Mouse (Mus musculus): ENCODE data around the gene Golph3. TPM values are rescaled to one million over a fixed set of nuclear protein-coding genes. Genes with fewer than 3 reads are reported as not detected.

Golph3 gene
- polyA plus RNA-seq, 1 experiment from 2014 or later = 63.8 TPM

DNA sequence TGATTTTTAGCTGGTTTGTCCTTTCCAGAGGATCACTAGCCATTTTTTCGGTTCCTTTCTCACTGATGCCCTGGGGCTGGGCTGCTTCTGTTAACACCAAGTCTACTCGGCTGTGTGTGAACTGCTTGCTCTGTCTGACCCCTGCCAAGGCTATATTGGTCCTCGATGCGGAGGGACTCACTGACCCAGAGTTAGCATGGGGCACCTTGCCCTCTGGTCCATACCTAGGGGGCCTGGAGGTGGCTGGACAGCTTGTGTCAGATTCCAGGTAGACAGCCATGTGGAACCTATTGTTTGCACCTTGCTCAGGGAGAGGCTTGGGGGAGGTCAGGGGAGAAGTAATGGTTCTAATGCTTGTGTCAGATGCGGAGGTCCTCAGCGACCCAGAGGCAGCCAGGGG, 52.7 kb downstream of the Golph3 start:
- no peaks in the 10 kb centered on the region for H3K36me3 ChIP-seq (ENCODE audit: poor library complexity, severe bottlenecking)
- peaks cover 14% of the 10 kb centered on the region for H3K4me1 ChIP-seq
- no peak overlapping the region for H3K4me2 ChIP-seq

DNA sequence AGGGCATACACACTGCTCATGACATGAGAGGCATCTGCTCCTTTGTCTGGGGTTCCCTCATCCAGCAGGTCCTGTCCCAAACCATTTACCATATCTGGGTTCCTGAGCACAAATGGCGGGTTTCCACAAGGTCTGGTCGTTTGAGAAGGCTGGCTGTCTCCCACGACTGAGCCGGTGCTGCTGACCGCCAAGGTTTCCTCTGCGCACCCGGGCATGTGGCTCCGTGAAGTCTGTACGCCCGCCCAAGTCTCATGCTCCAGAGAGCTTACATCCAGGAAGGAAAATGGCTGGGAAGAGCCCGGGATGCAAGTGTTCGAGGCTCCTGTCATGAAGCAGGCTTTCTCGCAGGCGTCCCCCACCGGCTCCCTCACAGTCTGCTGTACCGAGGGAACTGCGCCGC, 53.7 kb downstream of the Golph3 start:
- H3K9ac ChIP-seq = 0 out of 2 replicates have a peak overlapping the region, but pooled peaks have one; percentile 26

More for the DNA sequence above, 52.7 kb downstream of the Golph3 start:
- WGBS = 82% methylated on average over 6 of the region's 6 CpGs
- Histone ChIP-seq H3K27me3 (no peaks in the 10 kb centered on the region; the same call in 1 of the 2 replicates), H3K9me3 (replicated peaks) (no peaks in the 10 kb centered on the region), H3K9ac (no peak overlapping the region), H3K4me3 (no peak overlapping the region), H3K27ac (no peak overlapping the region)
- no peak for ATAC-seq

DNA sequence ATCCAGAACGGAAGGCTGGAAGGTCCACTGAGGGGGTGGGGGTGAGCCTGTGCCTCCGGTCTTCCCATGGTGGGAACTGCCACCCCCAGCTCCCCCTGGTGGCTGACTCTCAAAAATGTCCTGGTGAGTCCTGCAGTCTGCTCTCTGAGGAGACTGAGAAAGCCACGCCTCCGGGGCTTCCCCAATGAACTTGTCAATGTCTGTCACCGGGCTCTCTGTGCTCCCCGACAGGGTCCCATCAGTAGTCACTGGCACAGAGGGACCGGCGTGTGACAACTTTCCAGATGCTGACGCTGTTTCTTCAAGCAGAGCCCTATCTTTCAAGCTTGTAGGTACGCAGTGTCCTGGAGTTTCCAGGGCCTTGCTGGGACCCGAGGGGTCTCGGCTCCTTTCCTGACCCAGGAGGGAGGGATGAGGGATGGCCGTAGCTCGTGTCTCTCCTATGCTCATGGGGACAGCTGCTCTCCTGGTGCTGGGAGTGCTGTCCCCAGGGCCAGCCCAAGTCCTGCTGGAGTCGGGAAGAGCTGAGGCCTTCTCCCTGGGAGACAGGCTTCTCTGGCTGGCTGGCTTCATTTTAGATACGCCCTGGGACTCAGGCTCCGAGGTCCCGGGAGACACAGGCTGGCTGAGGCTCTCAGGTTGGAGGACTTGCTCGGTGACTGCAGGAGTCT, 54.5 kb downstream of the Golph3 start:
- Histone ChIP-seq H3K36me3 (ENCODE audit: poor library complexity, severe bottlenecking) (no peaks in the 10 kb centered on the region), H3K4me3 (peak overlapping the region; percentile 27), H3K4me2 (peak overlapping the region; percentile 63), H3K27me3 (no peaks in the 10 kb centered on the region; the same call in 1 of the 2 replicates), H3K4me1 (peaks cover 14% of the 10 kb centered on the region), H3K9ac (peak overlapping the region; percentile 46), H3K27ac (no peak overlapping the region), H3K9me3 (replicated peaks) (no peaks in the 10 kb centered on the region)
- peak; percentile 79 for ATAC-seq
- WGBS = 3% methylated on average over 19 of the region's 19 CpGs

More for the DNA sequence above, 53.7 kb downstream of the Golph3 start:
- no peaks in the 10 kb centered on the region; the same call in 1 of the 2 replicates for H3K27me3 ChIP-seq
- no peak overlapping the region for H3K27ac ChIP-seq
- peaks cover 14% of the 10 kb centered on the region for H3K4me1 ChIP-seq
- 63% methylated on average over 18 of the region's 18 CpGs for WGBS
- no peaks in the 10 kb centered on the region for H3K36me3 ChIP-seq (ENCODE audit: poor library complexity, severe bottlenecking)
- ATAC-seq = no peak
- H3K9me3 ChIP-seq (replicated peaks) = no peaks in the 10 kb centered on the region
- H3K4me2 ChIP-seq = peak overlapping the region; percentile 63
- H3K4me3 ChIP-seq = peak overlapping the region; percentile 27

DNA sequence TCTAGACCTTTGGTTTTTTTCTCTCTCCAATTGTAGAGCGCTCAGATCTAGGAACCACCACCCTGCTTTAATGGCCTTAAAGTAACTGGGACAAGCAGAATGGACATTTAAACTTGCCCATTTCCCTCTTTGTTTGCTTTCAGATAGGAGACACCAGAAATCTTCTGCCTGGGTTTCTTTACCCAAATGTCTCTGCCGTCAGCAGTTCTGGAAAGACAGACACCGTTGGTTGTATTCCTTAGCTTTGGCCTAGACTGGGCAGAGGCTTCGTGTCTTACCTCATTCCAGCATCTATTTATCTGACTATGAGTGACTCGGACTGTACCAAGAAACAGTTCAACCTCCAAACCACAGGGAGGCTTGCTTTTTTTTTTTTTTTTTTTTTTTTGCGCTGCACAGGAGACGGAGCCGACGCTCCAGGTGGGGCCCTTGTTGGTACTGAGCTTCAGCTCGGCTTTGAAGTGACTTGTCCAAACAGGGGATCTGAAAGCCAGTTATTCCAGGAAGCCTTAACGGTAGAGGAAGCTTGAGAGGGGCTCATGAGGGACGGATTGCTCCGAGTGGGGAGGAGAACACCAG, 55.3 kb downstream of the Golph3 start:
- Histone ChIP-seq H3K36me3 (ENCODE audit: poor library complexity, severe bottlenecking) (no peaks in the 10 kb centered on the region), H3K4me3 (no peak overlapping the region), H3K4me2 (no peak overlapping the region), H3K27ac (no peak overlapping the region), H3K4me1 (peaks cover 14% of the 10 kb centered on the region), H3K27me3 (no peaks in the 10 kb centered on the region; the same call in 1 of the 2 replicates), H3K9ac (no peak overlapping the region), H3K9me3 (replicated peaks) (no peaks in the 10 kb centered on the region)
- WGBS = 47% methylated on average over 13 of the region's 13 CpGs
- no peak for ATAC-seq

DNA sequence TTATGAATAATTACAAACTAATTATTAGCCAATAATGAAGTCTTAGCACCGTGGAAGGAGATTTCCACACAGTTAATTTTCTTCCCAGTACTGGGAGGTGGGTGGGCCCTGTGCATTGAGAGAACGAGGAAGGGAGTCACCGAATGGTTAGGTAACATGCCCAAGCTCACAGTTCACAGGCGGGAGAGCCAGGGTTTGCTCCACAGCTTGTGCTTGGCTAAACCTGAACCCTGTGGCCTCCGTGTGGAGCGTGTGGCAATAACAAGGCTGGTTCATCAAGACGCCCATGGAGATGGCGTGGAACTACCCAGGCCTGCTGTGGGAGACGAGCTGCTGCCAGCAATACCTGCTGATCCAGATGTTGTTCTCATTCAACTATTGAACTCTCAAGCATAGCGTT, 56.5 kb downstream of the Golph3 start:
- no peak overlapping the region for H3K27ac ChIP-seq
- H3K4me1 ChIP-seq = peaks cover 14% of the 10 kb centered on the region
- no peak for ATAC-seq
- no peak overlapping the region for H3K4me3 ChIP-seq
- no peak overlapping the region for H3K9ac ChIP-seq
- no peak overlapping the region for H3K4me2 ChIP-seq
- H3K27me3 ChIP-seq = no peaks in the 10 kb centered on the region; the same call in 1 of the 2 replicates
- 75% methylated on average over 10 of the region's 10 CpGs for WGBS
- H3K9me3 ChIP-seq (replicated peaks) = no peaks in the 10 kb centered on the region
- H3K36me3 ChIP-seq (ENCODE audit: poor library complexity, severe bottlenecking) = no peaks in the 10 kb centered on the region

DNA sequence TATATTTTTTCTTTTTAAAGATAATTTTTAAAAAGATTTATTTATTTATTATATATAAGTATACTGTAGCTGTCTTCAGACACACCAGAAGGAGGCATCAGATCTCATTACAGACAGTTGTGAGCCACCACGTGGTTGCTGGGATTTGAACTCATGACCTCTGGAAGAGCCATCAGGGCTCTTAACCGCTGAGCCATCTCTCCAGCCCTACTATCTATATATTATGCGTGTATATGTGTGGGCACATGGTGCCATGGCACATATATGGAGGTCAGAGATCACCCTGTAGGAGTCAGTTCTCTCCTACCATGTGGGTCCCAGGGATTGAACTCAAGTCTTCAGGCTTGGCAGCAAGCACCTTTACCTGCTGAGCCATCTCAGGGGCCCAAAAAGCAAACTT, 58.8 kb downstream of the Golph3 start:
- Histone ChIP-seq H3K4me3 (no peak overlapping the region), H3K9ac (no peak overlapping the region), H3K36me3 (ENCODE audit: poor library complexity, severe bottlenecking) (no peaks in the 10 kb centered on the region), H3K27me3 (no peaks in the 10 kb centered on the region; the same call in 1 of the 2 replicates), H3K4me1 (peaks cover 13% of the 10 kb centered on the region), H3K9me3 (replicated peaks) (no peaks in the 10 kb centered on the region), H3K27ac (no peak overlapping the region), H3K4me2 (no peak overlapping the region)
- ATAC-seq = no peak
- WGBS = 91% methylated on average over 3 of the region's 3 CpGs

DNA sequence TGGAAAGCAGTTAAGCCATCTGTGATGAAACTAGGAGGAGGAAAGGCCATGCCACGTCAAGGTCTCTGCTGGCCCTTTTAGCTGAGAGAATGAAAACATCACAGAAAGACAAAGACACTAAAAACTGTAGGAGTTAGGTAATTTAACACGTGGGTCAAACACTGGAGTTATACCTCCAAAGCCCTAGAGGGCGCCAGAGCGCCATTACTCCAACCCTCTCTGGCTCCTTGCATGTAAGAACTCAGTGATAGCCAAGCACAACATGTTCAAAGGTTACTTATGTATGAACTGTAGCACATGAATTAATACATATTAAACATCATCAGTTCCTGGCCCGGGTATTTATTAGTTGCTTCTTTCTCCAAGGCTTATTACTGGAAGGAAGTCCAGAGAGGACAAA, 59.3 kb downstream of the Golph3 start:
- H3K4me3 ChIP-seq = no peak overlapping the region
- 50% methylated on average over 5 of the region's 5 CpGs for WGBS
- peaks cover 8% of the 10 kb centered on the region for H3K4me1 ChIP-seq
- no peaks in the 10 kb centered on the region for H3K36me3 ChIP-seq (ENCODE audit: poor library complexity, severe bottlenecking)
- H3K9me3 ChIP-seq (replicated peaks) = no peaks in the 10 kb centered on the region
- H3K9ac ChIP-seq = no peak overlapping the region
- no peak overlapping the region for H3K27ac ChIP-seq
- H3K27me3 ChIP-seq = no peaks in the 10 kb centered on the region; the same call in 1 of the 2 replicates
- no peak for ATAC-seq
- no peak overlapping the region for H3K4me2 ChIP-seq

DNA sequence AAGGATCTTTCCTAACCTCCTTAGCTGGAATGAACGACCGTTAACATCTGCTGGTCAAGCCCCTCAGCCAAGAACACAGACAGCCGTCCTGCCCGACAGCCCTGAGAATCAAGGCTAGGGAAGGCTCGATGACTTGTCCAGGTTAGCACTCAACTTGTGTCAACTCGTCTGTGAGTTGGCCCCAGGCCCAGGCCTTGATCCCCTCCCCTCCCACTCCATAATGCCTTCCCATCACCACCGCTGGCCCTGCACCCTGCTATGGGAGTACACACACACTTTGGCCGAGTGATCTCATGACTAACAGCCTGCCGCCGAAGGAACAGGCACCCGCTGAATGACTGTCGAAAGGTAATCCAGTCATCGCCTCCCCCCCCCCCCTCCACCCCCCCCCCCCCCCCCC, 63.4 kb downstream of the Golph3 start:
- Histone ChIP-seq H3K27ac (no peak overlapping the region), H3K9me3 (replicated peaks) (no peaks in the 10 kb centered on the region), H3K4me3 (no peak overlapping the region), H3K4me2 (no peak overlapping the region), H3K9ac (no peak overlapping the region), H3K36me3 (ENCODE audit: poor library complexity, severe bottlenecking) (no peaks in the 10 kb centered on the region), H3K4me1 (0 out of 2 replicates have a peak, but pooled peaks cover 7% of the 10 kb centered on the region), H3K27me3 (no peaks in the 10 kb centered on the region)
- no peak for ATAC-seq
- WGBS = 80% methylated on average over 13 of the region's 13 CpGs

DNA sequence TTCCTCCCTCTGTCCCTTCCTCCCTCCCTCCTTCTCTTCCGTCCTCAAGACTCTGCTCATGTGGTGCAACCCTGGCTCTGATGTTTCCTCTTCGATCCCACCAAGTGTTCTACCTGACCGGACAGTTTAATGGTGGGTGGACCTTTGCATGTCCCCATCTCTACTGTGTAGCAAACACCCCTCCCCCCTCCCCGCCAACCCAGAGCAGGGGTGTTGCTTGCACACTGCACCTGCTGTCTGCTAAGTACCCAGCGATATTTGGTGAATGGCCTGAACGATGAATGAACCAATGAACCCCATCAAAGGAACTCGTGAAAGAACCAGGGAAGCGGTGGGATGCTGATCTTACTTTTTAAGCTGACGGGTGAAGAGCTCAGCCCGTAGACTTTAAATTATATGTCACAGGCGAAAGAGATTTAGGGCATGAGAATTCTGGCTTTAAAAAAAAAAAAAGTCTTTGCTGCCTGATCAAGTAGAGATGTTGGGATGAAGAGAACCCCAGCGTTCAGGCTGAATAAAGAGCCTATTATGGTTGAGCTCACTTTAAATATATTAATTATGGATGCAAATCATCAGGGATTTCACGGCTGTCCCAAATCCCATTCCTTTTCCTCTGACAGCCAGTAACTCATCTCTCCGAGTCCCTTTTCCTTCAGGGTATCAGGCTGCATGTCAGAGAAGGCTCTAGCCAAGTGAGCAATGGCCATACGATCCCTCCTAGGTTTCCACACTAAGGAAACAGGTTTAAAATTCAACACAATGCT, 67.7 kb downstream of the Golph3 start:
- Histone ChIP-seq H3K4me1 (0 out of 2 replicates have a peak, but pooled peaks cover 7% of the 10 kb centered on the region), H3K4me3 (no peak overlapping the region), H3K27ac (no peak overlapping the region), H3K9me3 (replicated peaks) (no peaks in the 10 kb centered on the region), H3K36me3 (ENCODE audit: poor library complexity, severe bottlenecking) (no peaks in the 10 kb centered on the region), H3K4me2 (no peak overlapping the region), H3K27me3 (no peaks in the 10 kb centered on the region), H3K9ac (no peak overlapping the region)
- peak; percentile 51; the same call in 1 of the 2 replicates for ATAC-seq
- WGBS = 47% methylated on average over 15 of the region's 15 CpGs

DNA sequence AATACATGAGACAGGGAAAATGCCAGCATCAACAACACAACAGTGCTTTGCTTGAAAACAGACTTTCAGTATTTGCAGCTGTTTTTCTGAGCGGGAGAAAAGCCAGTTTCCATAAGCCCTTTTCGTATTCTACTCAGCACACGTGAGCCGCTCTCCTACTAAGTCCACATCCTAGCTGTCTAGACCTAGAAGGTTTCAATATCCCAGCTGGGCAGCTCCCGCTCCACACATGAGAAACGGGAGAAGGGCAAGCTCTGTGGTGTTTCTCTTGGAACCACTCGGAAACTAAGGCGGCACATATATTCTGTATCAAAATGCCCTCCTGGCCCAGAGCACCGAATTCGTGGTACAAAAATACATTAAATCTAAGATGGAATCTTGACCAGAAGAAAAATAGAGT, 73.5 kb downstream of the Golph3 start:
- Histone ChIP-seq H3K4me3 (no peak overlapping the region), H3K9ac (no peak overlapping the region), H3K4me1 (no peaks in the 10 kb centered on the region), H3K27me3 (no peaks in the 10 kb centered on the region), H3K4me2 (no peak overlapping the region), H3K27ac (no peak overlapping the region), H3K36me3 (ENCODE audit: poor library complexity, severe bottlenecking) (no peaks in the 10 kb centered on the region), H3K9me3 (replicated peaks) (no peaks in the 10 kb centered on the region)
- ATAC-seq = no peak
- 94% methylated on average over 10 of the region's 10 CpGs for WGBS

DNA sequence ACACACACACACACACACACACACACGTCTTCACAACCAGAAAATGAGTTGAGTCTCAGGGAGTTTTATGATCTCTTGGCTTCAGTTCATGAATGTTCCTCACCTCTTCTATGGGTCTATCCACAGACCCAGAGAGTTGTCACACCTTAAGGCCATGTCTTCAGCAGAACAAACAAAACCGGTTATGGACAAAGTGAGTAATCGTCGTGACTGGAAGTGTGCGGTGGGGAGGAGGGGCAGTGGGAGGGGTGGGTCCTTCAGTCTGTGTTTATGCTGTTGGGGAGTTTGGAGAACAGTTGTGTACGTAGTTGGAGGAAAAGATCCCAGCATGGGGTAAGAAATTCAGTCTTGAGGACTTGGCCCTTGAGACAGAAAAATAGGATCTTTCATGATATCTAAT, 75.8 kb downstream of the Golph3 start:
- Histone ChIP-seq H3K27me3 (no peaks in the 10 kb centered on the region), H3K9me3 (replicated peaks) (no peaks in the 10 kb centered on the region), H3K36me3 (ENCODE audit: poor library complexity, severe bottlenecking) (no peaks in the 10 kb centered on the region), H3K9ac (no peak overlapping the region), H3K27ac (no peak overlapping the region), H3K4me2 (no peak overlapping the region), H3K4me3 (no peak overlapping the region), H3K4me1 (no peaks in the 10 kb centered on the region)
- 88% methylated on average over 6 of the region's 6 CpGs for WGBS
- ATAC-seq = no peak
